33 mouse cellular contexts compared by ENCODE assay signal in the genomic region with DNA sequence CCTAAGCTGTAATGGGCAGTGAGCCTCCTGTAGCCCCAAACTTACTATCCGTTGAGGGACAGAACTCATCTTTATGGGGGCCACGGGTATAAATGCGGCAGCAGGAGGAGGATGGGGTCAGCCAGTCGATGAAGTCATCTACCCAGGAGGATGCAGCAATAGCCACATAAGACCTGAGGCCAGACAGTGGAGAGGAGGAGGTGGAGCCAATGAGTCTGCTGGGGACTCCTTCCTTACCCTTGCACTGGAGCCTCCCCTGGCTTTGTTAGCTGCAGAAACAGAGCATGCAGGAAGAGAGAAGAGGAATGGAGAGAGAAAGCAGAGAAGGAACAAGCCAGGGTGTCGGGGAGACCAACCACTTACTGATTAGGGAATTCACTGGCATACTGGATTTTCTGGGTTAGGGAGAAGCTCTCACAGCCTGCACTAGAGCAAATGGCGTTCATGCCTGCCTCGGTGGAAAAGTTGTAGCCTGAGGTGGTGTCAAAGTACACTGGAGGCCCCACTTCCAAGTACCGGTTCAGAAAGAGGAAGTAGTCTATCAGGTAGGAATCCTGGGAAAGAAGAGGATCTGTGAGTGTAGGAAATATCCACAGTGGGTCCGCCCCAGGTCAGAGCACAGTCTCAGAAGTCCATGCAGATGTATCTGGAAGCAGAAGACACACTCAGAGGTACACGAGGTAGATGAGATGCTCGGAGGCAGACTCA. TPM values are rescaled to one million over a fixed set of nuclear protein-coding genes. Genes with fewer than 3 reads are reported as not detected.
"Had no signal": no experiment of that assay in that cellular context is flagged by ENCODE, and none has a peak within 500 bp of the region (broad histone marks: within the 10 kb centered on the region; RNA-seq: fewer than 3 reads in every experiment).

No protein-coding gene starts in this region.

- H3K27ac ChIP-seq: gastrocnemius, adult 2 months; heart, adult 2 months; heart, embryonic 13.5 days; heart, embryonic 15.5 days; hindbrain, embryonic 13.5 days; kidney, embryonic 15.5 days; kidney, postnatal 0 days; limb, embryonic 13.5 days; limb, embryonic 15.5 days; liver, embryonic 12.5 days; liver, embryonic 14.5 days had no signal

- H3K4me3 ChIP-seq: gastrocnemius, adult 2 months; heart, adult 2 months; heart, embryonic 13.5 days; heart, embryonic 15.5 days; hindbrain, embryonic 13.5 days; kidney, embryonic 15.5 days; limb, embryonic 13.5 days; limb, embryonic 15.5 days; liver, embryonic 12.5 days had no signal

- DNase-seq: gastrocnemius, adult 2 months; gastrocnemius, postnatal 10 days; gastrocnemius, postnatal 25 days; heart, adult 2 months; heart, postnatal 14 days; heart, postnatal 36 days; kidney, adult 11 months; kidney, adult 2 months; kidney, adult 9 months; kidney, postnatal 14 days; kidney, postnatal 36 days; layer of hippocampus, adult 9-11 months; left cerebral cortex, postnatal 4 days had no signal

- H3K36me3 ChIP-seq: heart, embryonic 13.5 days; heart, embryonic 15.5 days; hindbrain, embryonic 13.5 days; kidney, embryonic 15.5 days; limb, embryonic 13.5 days; limb, embryonic 15.5 days; liver, embryonic 12.5 days had no signal

- ATAC-seq: hindbrain, embryonic 16.5 days; inflammation-experienced regulatory T-cells, adult 6 months; liver, embryonic 12.5 days had no signal

- H3K4me2 ChIP-seq: heart, embryonic 11.5 days; heart, embryonic 13.5 days; heart, embryonic 15.5 days; hindbrain, embryonic 13.5 days; kidney, embryonic 15.5 days; limb, embryonic 13.5 days; limb, embryonic 15.5 days; liver, embryonic 12.5 days had no signal

- H3K4me1 ChIP-seq: heart, embryonic 13.5 days; heart, embryonic 15.5 days; hindbrain, embryonic 13.5 days; kidney, embryonic 15.5 days; limb, embryonic 13.5 days; limb, embryonic 15.5 days; liver, embryonic 12.5 days had no signal

- H3K27me3 ChIP-seq: heart, embryonic 15.5 days; kidney, embryonic 15.5 days; limb, embryonic 13.5 days; limb, embryonic 15.5 days; liver, embryonic 12.5 days had no signal

- H3K9ac ChIP-seq: heart, embryonic 13.5 days; heart, embryonic 15.5 days; hindbrain, embryonic 13.5 days; kidney, embryonic 15.5 days; limb, embryonic 13.5 days; limb, embryonic 15.5 days; liver, embryonic 12.5 days; liver, embryonic 14.5 days had no signal

- H3K9me3 ChIP-seq: heart, embryonic 13.5 days; heart, embryonic 15.5 days; hindbrain, embryonic 13.5 days; kidney, embryonic 15.5 days; limb, embryonic 13.5 days; limb, embryonic 15.5 days; liver, embryonic 12.5 days had no signal

RNA-seq across cellular contexts. Expression of a gene that starts 11.6 kb away (rescaled TPM):
- total RNA-seq: hematopoietic stem cell, adult 5-6 weeks; liver, adult 2 months had no signal
- polyA plus RNA-seq: heart, embryonic 11.5 days; heart, embryonic 13.5 days; heart, embryonic 15.5 days; hindbrain, embryonic 11.5 days; hindbrain, embryonic 16.5 days; inflammation-experienced regulatory T-cells, adult 6 months; limb, embryonic 11.5 days had no signal

RNA-seq across cellular contexts. Expression of a gene that starts 18.5 kb away (rescaled TPM):
- total RNA-seq: gastrocnemius, postnatal 10 days; heart, adult 2 months; heart, postnatal 14 days; heart, postnatal 36 days; hematopoietic stem cell, adult 5-6 weeks; layer of hippocampus, adult 18-20 months; left cerebral cortex, postnatal 10 days; left cerebral cortex, postnatal 25 days had no signal
- polyA plus RNA-seq: frontal cortex, adult 2 months; heart, adult 2 months; inflammation-experienced regulatory T-cells, adult 6 months had no signal
